Mouse (Mus musculus): ENCODE measurements around the gene Mip.
"Not testable (repeated sequence)": the region's sequence is repeated elsewhere in the genome, so short reads cannot be mapped to it uniquely, and the experiment has no call there.

The Mip gene

DNA sequence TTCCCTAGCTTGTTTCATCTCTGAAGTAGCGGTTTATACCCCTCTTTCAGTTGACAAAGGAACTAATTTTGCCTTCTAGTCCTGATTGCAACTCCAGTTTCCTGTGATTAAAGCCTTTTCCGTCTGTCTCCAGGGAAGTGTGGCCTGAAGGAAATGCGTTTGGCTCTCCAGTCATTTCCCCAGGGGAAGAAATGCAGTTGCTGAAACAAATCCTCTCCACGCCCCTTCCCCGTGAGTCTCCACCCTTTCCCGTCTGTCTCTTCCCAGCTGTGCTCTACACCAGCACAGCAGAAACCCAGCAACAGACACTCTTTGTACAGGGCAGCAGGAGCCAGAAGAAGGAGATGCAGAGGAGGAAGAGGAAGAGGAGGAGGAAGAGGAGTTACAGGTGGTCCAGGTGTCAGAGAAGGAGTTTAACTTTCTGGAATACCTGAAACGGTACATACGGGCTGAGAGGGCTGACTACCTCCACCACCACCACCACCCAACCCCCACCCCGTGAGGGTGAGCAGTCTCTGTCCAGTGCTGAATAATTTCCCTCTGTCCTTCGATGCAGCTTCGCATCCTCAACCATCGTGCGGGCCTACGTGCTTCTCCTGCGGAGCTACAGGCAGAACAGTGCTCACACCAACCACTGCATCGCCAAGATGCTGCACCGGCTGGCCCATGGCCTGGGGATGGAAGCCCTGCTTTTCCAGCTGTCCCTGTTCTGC lies 21.5 kb downstream of the Mip start:
- no peak for ATAC-seq (ENCODE audit: low TSS enrichment)

DNA sequence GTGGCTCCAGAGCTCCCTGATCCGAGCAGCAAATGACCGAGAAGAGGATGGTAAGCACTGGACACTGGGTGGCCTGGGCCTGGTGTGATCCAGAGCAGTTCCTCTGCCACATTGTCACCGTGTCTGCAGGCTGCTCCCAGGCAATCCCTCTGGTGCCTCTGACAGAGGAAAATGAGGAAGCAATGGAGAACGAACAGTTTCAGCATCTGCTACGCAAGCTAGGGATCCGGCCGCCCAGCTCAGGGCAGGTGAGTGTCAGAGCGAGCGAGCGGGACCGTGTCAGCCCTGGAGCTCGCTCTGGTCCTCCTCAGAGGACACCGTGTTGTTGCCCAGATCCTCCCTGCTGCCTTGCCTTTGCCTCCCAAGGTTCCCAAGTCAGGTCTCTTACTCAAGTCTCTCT lies 24.9 kb downstream of the Mip start:
- no peak for ATAC-seq (ENCODE audit: low TSS enrichment)

DNA sequence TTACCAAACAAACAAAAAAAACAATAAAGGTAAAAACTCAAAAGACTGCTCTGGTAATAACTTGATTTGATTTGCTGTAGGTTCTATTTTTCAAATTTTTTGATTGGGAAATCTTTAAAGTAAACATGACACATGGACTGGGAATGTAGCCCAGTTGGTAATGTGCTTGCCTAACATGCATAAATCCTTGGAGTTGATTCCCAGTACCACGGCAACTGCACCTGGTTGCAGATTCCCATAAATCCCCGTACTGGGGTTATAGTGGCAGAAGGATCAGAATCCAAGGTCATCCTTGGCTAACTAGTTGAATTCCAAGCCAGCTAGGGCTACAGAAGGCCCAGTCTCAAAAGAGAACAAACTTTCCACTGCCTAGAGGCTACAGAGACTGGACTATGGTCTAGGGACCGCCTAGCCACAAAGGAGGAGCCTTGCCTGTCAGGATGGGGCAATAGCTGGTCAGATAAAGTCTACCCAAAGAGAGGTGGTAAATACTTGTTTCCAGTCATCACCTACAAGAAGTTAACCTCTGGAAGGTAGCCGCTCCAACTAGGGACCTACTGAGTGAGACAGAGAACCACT lies 28.1 kb downstream of the Mip start, which contains the start of gene Apon:
TSS of gene Apon (plus strand) at position 420 of the 579 bp plus-strand sequence.
- no peak for ATAC-seq (ENCODE audit: low TSS enrichment)

DNA sequence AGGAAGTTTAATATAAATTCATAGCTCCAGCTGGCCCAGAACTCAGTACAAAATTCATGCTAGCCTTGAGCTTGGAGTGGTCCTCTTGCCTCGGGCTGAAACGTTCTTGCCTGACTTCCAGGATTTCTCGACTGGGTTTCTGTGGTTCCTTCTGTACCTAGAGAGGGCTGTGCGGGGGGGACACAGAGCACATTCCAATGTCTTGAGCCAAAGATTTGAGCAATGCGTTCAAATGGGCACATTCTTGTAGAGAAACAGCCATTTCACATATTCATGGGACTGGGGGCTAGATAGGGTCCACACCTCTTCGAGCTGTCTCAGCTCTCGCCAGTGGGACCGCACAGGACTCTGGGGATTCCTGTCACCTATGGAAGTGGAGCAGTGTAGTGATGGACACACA lies 30.3 kb downstream of the Mip start:
- no peak for ATAC-seq (ENCODE audit: low TSS enrichment)

DNA sequence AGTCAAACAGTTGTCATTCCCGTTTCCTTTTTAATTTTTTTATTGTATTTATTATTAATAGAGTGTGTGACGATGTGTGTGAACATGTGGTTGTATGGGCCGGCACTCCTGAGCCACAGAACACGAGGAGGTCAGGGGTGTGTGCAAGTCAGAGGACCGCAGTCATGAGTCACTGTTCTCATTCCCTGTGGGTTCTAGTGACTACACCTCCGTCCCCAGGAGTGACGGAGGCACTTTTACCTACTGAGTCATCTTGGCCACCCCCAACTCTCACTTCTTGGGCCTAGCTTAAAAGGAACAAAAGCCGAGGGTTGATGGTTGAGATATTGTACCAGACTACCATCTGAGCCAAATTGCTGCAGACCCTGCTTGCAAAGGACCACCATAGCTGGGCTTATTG lies 30.7 kb downstream of the Mip start:
- ATAC-seq (ENCODE audit: low TSS enrichment), result no peak

DNA sequence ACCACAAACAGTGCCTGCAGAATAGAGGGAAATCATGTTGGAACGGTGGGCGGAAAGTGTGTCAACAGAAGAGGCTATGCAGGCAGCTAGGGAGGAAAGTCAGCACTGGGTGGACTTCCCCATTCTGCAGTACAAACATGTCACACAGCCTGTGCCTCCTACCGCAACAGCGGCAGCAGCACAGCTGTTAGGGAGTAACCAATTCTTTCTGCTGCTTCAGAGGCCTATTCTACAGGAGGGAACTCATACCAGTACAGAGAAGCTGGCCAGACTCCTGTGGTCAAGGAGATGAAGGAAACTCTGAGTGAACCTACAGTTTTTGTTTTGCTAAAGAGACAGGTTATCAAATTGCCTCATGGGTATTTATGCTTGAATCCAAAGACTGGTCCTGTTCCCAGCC lies 33.3 kb downstream of the Mip start:
- peak; percentile 34; the same call in 1 of the 2 replicates for ATAC-seq (ENCODE audit: low TSS enrichment)

DNA sequence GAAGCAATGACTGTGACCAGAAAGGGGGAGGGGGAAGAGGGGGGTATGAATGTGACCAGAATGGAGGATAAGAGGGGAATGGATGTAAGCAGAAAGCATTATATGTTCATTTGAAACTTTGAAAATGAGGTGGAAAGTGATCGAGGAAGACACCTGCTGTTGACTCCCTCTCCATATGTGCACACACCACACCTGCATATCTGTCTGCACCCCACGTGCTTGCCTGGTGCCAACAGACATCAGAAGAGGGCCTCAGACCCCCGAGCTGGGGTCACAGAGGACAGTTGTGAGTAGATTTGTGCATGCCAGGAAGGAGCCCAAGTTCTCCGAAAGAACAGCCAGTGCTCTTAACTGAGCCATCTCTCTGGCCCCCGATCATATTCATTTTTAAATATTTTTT lies 34.3 kb downstream of the Mip start:
- no peak for ATAC-seq (ENCODE audit: low TSS enrichment)

DNA sequence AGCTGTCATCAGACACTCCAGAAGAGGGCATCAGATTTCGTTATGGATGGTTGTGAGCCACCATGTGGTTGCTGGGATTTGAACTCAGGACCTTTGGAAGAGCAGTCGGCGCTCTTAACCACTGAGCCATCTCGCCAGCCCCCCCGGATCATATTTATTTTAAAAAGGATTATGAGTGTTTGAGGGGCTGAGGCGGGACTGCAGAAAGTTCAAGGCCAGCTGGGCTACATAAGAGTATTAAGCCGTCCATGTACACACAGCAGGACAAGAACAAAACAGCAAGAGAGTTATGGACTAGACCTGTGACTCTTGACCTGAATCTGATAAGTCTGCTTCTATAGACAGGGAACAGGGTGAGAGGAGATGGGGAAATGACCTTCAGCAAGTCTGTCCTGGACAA lies 34.7 kb downstream of the Mip start:
- ATAC-seq (ENCODE audit: low TSS enrichment), result not testable (repeated sequence)

DNA sequence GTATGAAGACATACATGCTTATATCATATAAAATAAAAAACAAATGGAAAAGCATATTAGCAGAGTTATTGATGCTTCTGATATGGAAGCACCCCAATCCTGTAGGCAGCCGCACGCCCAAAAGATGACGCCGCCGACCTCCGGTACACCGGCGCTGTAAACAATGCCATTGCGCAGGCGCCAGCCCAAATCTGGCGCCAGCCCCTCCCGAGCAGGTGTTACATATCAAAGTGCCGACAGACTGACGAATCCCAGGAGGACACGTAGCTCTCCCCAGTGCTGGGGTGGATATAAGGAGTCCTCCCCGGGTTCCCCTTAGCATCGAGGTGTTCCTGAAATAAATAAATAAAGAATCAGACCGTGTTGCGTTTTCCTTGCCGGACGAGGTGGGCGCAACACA lies 36.7 kb downstream of the Mip start:
- ATAC-seq (ENCODE audit: low TSS enrichment), result no peak

DNA sequence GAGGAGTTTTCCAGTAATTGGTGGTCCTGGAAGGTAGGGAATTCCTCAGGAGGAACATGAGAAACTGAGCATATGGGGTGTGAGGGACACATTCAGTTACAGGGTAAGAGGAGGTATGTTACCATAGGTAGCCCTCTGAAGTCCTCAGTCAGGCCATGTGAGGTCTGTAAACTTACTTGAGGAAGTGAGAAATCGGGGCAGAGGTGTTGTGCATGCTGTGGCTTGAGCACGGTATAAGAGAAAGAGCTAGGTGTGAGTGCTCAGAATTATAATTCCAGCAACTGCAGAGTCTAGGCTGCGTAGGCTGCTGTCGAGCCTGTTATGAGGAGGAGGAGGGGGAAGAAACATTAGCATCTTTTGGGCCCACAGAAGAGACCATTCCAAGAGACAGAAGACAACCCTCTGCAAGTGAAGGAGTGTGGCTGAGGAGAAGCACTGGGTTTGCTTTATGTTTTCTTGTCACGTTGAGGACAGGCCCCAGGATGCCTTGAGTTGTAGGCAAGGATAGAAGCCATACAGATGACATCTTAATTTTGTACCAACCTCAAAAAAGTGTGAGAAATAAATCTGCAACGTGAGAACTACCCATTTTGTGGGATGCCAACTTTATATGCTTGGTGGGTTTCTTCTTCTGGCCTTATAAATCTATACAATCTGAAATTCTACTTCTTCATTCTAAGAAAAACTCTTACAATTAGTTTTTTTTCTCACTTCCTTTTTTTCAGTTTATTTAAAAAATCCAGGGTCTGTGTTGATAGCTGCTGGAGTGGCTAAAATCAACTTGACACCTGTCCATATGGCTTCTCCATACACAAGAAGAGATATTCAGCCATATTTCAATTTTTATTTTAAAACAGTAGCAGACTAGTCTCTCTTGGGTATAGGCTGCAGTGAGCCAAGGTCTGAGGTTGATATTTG lies 38.0 kb downstream of the Mip start:
- ATAC-seq (ENCODE audit: low TSS enrichment), result peak; percentile 78; the same call in 1 of the 2 replicates

DNA sequence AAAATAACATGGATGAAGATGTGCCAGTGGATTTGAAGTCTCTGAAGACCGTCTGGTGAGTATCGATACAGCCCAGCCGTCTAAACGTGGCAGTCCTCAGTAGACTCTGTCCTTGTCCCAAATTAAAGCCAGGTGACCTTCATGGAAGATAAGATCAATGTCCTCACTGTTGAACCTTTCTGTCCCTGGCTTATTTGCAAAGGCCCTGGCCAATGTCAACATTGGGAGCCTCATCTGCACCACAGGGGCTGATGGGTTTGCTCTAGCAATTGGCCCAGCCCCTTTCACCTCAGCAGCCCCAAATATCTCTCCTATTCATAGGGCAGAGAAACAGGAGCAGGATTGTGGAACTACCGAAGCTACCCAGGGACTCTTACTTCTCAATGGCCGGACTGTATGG lies 42.7 kb downstream of the Mip start, which contains the start of gene Apof:
TSS of gene Apof (plus strand) at position 301 of the 400 bp plus-strand sequence.
- ATAC-seq (ENCODE audit: low TSS enrichment), result no peak

DNA sequence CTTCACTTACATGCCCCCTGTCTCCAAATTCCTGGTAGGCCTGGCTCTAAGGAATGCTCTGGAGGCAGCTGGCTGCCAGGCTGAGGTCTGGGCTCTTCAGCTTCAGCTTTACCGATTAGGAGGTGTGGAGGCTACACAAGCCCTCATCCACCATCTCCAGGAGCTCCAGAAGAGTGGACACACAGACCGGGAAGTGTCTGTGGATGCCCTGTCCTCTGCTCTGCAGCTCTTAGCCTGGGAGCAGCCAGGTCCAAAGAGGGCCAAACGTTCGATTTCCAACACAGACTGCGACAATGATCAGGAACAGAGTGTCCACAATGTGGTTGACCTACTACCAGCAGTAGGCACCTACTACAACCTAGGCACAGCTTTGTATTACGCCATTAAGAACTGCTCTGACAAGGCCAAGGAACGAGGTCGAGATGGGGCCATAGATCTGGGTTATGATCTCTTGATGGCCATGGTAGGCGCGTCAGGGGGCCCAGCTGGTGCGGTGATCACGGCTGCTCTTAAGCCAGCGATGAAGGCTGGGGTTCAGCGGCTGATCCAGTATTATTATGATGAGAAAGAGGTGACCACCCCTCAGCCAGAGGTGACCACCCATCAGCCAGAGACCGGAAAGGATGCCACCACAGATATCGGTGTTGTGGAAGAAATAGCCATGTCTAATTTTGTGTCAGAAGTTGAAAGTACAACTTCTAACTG lies 43.7 kb downstream of the Mip start:
- no peak for ATAC-seq (ENCODE audit: low TSS enrichment)

DNA sequence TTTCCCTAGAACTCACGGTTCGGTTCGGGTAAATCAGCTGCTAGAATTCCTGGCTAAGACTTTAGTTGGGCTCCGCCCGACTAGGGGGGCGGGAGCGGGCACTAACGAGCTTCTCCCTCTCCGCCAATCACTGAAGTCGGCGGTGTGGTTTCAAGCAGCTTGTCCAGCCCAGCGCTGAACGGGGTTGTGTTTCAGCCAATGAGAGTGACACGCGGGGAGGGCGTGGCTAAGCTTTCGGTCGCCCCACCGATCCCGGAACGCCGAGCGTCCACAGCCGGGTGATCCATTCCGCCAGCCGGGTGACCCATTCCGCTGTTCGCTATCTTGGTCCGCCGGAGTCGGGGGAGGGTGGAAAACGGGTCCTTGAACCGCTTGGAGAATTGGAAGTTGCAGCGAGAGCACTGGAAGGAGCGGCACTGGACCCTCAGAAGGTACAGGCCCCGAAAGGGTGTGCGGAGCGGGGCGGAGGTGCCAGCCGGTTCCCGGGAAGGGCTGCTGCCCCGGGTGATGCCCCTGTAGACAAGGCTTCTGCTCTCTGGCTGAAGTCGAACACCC lies 44.7 kb downstream of the Mip start, which contains the start of gene Stat2:
TSS of gene Stat2 (plus strand) at position 273 of the 555 bp plus-strand sequence.
- ATAC-seq (ENCODE audit: low TSS enrichment), result peak; percentile 100

DNA sequence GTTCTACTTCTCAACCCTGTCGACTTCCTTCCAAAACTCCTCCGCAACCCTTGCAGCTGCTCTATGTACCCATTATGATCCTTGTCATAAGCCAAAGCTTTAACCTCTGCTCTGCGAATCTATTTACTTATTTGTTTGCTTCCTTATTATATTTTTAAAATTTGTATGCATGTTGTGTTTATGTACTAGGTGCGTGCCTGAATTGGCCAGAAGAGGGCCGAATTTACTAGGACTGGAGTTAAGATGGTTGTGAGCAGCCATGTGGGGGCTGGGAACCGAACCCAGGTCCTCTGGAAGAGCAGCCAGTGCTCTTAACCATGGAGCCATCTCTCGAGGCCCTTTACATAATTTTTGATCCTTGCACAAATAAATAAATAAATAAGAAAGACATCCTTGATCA lies 45.2 kb downstream of the Mip start:
- ATAC-seq (ENCODE audit: low TSS enrichment), result no peak

DNA sequence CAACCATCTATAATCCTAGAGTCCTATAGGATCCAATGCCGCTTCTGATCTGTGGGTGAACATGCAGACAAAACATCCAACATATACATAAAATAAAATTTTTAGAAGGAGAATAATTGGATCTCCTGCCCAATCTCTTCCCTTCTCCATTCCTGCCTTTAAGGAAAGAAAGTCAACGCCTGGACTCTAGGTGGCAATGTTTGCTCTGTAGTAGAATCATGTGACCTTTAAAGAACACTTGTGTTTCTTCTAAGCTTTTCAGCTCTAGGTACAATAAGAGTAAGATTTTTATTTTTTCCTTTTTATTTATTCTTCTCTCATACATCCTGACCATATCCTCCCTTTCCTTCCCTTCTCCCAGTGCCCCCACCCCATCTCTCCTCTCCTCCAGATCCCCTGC lies 46.2 kb downstream of the Mip start:
- ATAC-seq (ENCODE audit: low TSS enrichment), result no peak

DNA sequence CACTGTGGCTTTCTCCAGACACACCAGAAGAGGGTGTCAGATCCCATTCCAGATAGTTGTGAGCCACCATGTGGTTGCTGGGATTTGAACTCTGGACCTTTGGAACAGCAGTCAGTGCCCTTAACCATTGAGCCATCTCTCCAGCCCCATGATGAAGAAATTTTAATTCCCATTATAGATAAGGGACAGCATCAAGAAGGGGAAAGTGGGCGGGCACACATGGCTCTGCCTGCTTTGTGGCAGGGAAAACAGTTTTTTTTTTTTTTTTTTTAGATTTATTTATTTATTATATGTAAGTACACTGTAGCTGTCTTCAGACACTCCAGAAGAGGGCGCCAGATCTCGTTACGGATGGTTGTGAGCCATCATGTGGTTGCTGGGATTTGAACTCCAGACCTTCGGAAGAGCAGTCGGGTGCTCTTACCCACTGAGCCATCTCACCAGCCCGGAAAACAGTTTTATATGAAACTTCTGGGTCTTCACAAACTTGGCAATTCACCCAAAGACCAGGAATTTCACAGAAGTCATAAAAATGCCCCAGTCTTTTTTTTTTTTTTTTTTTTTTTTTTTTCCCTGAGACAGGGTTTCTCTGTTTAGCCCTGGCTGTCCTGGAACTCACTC lies 47.3 kb downstream of the Mip start:
- ATAC-seq (ENCODE audit: low TSS enrichment), result not testable (repeated sequence)

DNA sequence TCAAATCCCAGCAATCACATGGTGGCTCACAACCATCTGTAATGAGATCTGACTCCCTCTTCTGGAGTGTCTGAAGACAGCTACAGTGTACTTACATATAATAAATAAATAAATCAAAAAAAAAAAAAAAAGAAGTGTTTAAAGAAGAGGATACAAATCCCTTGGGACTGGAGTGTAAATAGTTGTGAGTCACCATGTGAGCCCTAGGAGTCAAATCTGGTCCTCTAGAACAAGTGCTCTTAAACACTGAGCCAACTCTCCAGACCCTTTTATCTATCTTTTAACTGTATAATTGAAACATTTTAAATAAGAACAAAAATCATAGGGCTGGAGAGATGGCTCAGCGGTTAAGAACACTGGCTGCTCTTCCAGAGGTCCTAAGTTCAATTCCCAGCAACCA lies 49.7 kb downstream of the Mip start:
- not testable (repeated sequence) for ATAC-seq (ENCODE audit: low TSS enrichment)

DNA sequence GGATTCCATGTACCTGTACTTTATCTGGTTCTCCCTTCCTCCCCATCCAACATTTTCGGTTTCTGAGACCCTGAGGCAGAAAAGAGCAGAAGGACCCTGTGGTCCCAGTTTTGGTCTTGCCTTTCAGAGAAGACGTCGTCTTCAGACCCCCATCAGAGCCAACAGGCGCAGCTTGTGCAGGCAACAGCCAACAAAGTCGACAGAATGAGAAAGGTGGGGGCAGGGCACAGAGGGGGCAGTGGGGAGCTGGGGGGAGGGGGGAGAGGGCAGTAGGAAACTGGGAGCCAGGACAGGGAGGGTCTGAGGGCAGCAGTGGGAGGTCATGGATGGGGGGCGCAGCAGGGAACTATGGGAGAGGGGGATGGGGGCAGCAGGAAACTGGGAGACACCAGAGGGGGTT lies 52.5 kb downstream of the Mip start:
- no peak for ATAC-seq (ENCODE audit: low TSS enrichment)

DNA sequence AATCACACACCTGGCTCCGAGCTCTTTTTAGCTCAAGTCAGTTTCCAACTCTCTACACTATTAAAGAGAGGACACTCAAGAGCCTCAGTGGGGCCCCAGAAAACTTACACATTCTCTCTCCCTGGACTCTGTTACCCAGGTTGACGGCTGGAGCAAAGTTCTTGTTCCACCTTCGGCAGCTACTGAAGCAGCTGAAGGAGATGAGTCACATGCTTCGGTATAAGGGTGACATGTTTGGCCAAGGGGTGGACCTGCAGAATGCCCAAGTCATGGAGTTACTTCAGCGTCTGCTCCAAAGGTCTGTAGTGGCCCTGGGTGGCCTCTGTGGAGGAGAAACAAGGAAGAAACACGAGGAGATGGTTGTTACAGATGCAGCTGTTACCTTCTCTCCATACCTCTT lies 55.3 kb downstream of the Mip start:
- no peak for ATAC-seq (ENCODE audit: low TSS enrichment)
